Mouse (Mus musculus): ENCODE measurements around the gene Blcap. TPM values are rescaled to one million over a fixed set of nuclear protein-coding genes. Genes with fewer than 3 reads are reported as not detected.
"Not testable (repeated sequence)": the region's sequence is repeated elsewhere in the genome, so short reads cannot be mapped to it uniquely, and the experiment has no call there.

The Blcap gene
- 10 to 100 TPM; 29.7 to 36.5 TPM for total RNA-seq (2021)
- long read RNA-seq, experiment 1, transcript Blcap-202 (2 exons, 2,056 nt) = major isoform, 125 of 128 reads
- long read RNA-seq, experiment 1, partial matches to known transcripts = 0 of 128 reads
- long read RNA-seq, experiment 1, other reads (novel, unspliced or antisense) = 3 of 128 reads
- long read RNA-seq, experiment 2, transcript Blcap-202 (2 exons, 2,056 nt) = major isoform, 86 of 95 reads
- long read RNA-seq, experiment 2, partial matches to known transcripts = 0 of 95 reads
- long read RNA-seq, experiment 2, other reads (novel, unspliced or antisense) = 7 of 95 reads

DNA sequence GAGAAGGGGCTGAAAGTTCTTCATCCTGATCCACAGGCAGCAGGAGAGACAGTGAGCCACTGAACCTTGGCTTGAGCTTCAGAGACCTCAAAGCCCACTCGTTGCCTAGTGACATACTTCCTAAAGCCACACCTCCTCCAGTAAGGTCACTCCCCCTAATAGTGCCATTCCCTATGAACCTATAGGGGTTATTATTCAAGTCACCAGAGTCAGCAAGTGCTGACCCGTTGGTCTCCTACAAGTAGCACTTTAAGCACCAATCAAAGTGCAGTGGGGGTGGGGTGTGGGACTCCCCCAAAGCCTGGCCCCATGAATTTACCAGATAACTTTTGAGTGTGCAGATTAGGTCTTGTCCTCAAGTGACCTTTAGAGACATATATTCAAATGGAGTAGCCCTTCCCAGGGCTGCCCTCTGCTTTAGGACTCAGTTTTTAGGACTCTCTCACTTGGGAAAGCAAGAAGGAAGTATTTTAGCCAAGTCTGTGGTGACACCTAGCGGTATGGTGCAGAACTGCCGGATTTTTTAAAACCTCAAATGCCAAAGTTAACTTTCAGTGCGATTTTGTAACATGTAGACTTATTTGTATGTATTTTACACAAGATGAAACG is at the start of gene Blcap:
Gene Blcap (minus strand): TSS at position 51 of the 609 bp plus-strand sequence.
- H3K27ac ChIP-seq = no peak within 1 kb of the TSS
- intact Hi-C loops (cut with DNase I) = loop anchor here (1.0 to 5.0 kb wide), 4 partner anchors 91 to 279 kb away; no protein-coding TSS in a partner anchor
- peak; percentile 45 for DNase-seq
- no peak within 1 kb of the TSS for H3K4me3 ChIP-seq
- TF ChIP-seq CTCF (IDR thresholded peaks at IDR 0.05) = peak; percentile 94

DNA sequence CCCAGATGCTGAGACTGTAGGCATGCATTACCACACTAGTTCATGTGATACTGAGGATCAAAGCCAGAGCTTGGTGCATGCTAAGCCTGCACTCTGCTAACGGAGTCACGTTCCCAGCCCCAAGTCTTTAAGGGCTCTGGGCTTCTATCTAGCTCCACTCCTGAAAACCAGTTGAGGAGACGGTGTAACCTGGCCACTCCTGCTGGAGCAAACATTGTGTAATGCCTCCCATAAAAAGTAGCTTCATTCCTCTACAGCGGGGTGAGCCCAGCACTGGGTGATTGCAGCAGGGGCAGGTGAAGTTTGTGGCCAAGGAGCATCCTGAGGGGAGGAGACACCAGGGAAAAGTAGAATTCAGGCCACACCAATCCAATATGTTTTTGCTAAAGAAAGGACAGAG is 47.3 kb upstream of the Blcap start:
- H3K4me3 ChIP-seq = no peak overlapping the region
- H3K27ac ChIP-seq = no peak overlapping the region
- TF ChIP-seq CTCF (IDR thresholded peaks at IDR 0.05) = no peak
- intact Hi-C loops (cut with DNase I) = no loop called here
- no peak for DNase-seq

DNA sequence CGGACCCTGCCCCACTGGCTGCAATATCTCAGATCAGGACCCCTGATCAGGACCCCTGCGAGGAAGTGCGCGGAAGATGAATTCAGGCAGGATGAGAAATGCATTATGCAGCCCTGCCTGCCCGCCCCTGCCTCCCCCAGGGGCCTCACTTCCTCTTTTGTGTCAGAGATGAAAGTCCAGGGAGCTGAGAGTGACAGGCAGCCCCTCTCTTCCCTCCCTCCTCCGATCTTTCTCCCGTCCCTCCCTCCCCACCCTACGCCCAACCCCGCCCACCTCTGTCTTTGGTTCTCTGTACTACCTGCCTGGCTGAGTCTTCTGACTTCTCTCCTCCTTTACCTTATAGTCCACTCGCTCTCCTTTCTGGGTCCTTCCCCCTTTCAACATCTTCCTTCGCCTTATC is 42.9 kb upstream of the Blcap start:
- Histone ChIP-seq H3K4me3 (no peak overlapping the region), H3K27ac (no peak overlapping the region)
- TF ChIP-seq CTCF (IDR thresholded peaks at IDR 0.05) = no peak
- no peak for DNase-seq
- intact Hi-C loops (cut with DNase I) = no loop called here

DNA sequence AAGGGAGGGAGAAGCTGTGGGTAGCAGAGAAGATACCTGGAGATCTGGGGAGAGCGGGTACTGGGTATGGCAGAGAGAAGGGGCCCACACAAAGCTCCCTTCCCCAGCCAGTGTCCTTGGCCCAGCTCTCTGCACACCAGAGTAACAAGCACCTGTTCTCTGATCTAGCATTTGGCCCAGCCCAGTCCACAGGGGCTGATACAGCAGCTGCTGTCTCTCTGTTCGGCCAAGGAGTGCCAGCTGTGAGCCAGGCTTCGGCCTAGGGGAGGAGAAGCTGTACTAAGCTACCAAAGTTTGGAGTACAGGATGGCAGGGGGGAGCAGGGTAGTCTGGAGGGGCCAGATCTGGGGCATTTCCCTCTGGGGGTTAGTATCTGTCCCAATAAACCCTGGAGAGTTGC is 40.7 kb upstream of the Blcap start:
- H3K27ac ChIP-seq = no peak overlapping the region
- intact Hi-C loops (cut with DNase I) = no loop called here
- H3K4me3 ChIP-seq = no peak overlapping the region
- no peak for DNase-seq
- no peak for TF ChIP-seq CTCF (IDR thresholded peaks at IDR 0.05)

DNA sequence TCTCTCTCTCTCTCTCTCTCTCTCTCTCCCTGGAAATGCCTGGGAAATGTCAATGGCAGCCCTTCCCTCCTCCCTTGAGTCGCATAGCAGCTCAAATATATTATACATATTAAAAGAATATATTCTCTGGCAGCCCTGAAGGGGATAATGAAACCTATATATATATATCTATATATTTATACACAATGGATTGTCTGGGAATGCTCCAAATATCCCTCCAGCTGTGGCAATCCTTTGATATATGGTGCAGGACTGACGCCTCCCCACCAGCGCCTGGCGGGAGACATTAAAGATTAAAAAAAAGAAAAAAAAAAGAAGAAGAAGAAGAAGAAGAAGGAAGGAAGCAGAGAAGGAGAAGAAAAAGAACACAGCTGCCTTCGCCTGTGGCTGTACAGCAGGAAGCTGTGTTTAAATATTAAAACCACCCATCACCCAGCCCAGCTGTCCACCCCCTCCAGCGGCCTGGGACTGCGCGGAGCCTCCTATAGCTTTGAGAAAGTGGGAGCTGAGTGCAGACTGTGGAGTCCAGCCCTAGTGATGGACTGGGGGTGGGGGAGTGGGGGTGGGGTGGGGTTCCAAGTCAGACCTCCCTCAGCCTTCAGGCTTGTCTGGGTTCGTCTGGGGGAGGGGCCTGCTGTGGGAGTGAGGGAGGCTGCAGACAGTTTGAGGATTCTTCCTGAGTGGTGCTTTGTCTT is 36.6 kb upstream of the Blcap start:
- no peak overlapping the region for H3K27ac ChIP-seq
- no peak overlapping the region for H3K4me3 ChIP-seq
- no peak for TF ChIP-seq CTCF (IDR thresholded peaks at IDR 0.05)
- intact Hi-C loops (cut with DNase I) = loop anchor here (5.0 kb wide), 1 partner anchor 600 kb away; no protein-coding TSS in a partner anchor
- no peak for DNase-seq

DNA sequence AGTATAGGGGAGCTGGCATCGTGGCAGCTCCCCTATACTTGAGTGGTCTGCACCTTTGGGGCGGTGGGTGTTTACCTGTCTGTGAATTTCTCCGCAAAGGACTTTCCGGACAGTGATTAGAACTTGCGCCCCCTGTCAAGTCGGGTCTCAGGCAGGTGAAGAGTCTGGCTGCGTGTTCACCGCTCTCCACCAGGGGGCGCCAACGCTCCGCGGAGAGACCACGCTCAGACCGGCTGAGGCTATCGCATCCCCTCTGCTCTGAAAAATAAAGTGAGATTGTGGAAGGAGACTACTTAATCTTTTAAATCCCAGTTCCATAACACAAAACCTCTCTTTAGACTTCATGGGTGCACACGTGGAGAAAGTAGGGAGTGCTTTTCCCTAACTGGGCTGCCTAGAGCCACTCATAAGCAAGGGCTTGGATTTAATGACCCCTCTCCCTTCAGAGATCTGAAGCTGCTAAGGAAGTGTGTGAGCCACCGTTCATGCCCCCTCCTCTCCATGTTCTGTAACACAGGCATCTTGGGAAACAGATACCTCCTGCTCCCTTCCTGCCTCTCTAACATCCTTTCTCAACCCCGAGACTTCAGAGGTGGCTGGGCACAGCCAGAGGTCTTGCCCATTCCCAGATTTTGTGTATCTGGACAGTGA is 34.1 kb upstream of the Blcap start:
- Histone ChIP-seq H3K27ac (no peak overlapping the region), H3K4me3 (no peak overlapping the region)
- intact Hi-C loops (cut with DNase I) = loop anchor here (5.0 kb wide), 1 partner anchor 602 kb away; no protein-coding TSS in a partner anchor
- TF ChIP-seq CTCF (IDR thresholded peaks at IDR 0.05) = peak; percentile 99
- DNase-seq = peak; percentile 81

DNA sequence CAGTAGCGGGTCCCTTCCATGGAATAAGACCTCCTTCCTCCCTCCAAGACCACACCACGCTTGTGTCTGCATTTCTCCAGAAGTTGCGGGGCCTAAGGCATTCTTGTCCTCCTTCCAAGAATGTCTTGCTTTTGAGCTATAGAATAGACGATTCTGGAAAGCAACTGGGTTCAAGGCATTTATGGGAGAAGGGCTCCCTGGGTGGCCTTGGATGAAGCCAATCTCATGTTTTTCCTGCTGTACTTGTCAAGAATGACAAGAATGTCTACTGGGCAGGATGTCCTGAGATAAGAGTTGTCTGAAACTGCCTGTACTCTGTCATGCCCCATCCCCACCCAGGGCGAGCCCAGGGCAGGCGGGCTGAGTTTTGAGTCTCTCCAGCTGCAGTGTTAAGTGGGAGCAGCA is 30.4 kb upstream of the Blcap start:
- Histone ChIP-seq H3K4me3 (no peak overlapping the region), H3K27ac (no peak overlapping the region)
- TF ChIP-seq CTCF (IDR thresholded peaks at IDR 0.05) = no peak
- intact Hi-C loops (cut with DNase I) = no loop called here
- no peak for DNase-seq

DNA sequence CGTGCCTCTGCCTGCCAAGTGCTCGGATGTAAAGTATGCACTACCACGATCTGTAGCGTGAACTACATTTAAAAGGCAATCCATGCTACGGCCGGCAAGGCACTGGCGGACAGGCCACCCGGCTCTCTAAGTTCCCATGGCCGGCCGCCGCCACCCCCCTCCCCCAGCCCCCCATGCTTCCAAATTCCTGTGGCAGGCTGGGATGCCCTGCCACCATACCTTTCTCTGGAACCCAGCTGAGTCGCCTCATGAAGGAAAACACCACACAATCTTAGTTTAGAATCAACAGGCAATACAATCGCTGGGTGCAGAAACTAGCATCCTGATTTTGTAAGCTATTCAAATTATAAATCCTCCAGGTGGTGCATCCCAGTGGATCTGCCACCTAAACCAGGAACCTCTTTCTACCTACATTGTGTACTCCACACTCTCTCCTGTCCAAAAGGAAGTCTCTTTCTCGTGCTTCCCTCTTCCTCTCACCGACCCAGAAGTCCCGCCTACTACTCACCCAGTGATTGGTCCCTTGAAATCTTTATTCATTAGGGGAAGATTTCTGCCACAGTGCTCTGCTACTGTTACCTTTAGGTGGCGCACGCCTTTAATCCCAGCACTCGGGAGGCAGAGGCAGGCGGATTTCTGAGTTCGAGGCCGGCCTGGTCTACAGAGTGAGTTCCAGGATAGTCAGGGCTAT is 25.9 kb upstream of the Blcap start:
- Histone ChIP-seq H3K4me3 (no peak overlapping the region), H3K27ac (no peak overlapping the region)
- no peak for TF ChIP-seq CTCF (IDR thresholded peaks at IDR 0.05)
- intact Hi-C loops (cut with DNase I) = no loop called here
- no peak for DNase-seq

DNA sequence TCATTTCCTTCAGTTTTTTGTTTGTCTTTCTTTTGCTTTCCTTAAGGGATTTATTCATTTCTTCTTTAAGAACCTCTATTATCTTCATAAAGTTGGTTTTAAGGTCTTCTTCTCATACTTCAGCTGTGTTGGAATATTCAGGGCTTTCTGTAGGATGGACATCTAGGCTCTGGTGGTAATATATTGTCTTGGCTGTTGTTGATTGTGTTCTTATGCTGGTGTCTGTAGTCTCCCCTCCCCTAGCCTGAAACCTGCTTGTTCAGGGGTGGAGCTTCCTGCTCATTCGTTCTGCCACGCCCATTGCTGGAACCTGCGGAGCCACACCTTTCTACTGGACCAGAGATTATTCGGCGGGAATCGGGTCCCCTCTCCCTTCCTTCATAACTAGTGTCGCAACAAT is 14.3 kb upstream of the Blcap start:
- H3K27ac ChIP-seq; intact Hi-C loops (cut with DNase I); DNase-seq; H3K4me3 ChIP-seq: not testable (repeated sequence)

DNA sequence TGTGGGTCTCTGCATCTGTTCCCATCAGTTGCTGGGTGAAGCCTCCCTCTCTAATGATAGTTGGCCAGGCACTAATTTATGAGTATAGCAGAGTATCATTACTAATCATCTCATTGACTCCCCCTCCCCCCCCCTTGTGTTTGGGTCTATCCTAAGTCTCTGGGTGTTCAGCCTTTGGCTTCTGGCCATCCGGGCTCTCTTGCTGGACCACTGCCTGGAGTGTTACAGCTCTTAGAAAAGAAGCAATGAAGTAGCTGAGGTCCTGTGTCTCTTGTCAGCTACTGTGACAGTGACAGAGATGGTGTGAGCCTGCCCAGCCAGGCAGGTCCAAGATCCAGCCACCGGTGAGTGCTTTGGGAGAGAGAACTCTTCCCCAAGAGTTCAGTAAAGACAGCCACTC is 1.7 kb upstream of the Blcap start:
- intact Hi-C loops (cut with DNase I) = loop anchor here (5.0 kb wide), 1 partner anchor 280 kb away; no protein-coding TSS in a partner anchor
- TF ChIP-seq CTCF (IDR thresholded peaks at IDR 0.05) = no peak
- Histone ChIP-seq H3K27ac (no peak overlapping the region), H3K4me3 (no peak overlapping the region)
- DNase-seq = no peak

DNA sequence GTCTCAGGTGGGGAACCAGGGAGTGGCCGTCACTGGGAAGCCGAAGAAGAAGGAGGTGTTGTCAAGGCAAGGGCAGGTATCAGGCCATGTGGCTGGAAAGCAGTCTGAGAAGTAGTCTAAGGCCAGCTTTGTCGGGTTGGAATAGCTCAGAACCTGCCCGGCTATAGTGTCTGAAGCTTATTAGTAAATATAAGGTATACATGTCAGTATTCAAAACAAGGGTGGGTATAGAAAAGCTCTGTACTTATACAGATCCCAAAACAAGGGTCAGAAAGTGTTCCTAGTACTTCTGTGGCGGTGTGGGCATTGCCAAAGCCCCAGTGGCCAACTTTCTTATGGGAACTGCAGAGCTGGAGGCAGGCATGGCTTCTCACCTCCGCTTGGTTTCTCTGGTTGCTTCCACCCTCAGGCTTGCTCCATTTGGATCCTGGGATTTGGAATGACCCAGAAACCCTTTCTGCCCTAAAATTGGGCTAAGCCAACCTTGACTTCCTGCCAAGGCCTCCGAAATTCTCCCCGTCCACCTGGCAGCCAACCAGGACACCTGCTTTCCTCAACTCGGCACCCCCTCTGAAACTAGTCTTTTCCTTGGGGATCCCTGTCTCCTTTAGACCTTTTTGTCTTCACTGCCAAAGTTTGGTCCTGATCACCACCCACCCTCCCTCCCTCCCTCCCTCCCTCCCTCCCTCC is 1.1 kb downstream of the Blcap start:
- intact Hi-C loops (cut with DNase I) = loop anchor here (5.0 kb wide), 2 partner anchors 278 to 293 kb away; partner anchors contain the start of genes Mroh8 and Rpn2
- DNase-seq = no peak

More for the DNA sequence above, 1.1 kb downstream of the Blcap start:
- no peak overlapping the region for H3K27ac ChIP-seq
- no peak for TF ChIP-seq CTCF (IDR thresholded peaks at IDR 0.05)
- H3K4me3 ChIP-seq = no peak overlapping the region
